Mouse (Mus musculus): ENCODE measurements around the gene Cby3.

- TF ChIP-seq CTCF (IDR thresholded peaks at IDR 0.05; ENCODE audit: borderline replicate concordance, insufficient read depth, low read length) (no peak), POLR2A (IDR thresholded peaks at IDR 0.05; ENCODE audit: low read depth, low read length) (no peak)
Observed at GRCm38 (mm10) chr11:50354162-50354561, at the start of gene Cby3.
